Mouse (Mus musculus) hindlimb bud, embryonic 11.5 days (tissue): ENCODE results near the gene Dpp9.
"Not testable (repeated sequence)": the region's sequence is repeated elsewhere in the genome, so short reads cannot be mapped to it uniquely, and the experiment has no call there.

ENCODE experiments used
- DNase-seq: peaks from one replicate; pipeline ENCODE4 v3.0.0-alpha.2; 2012; ENCODE audit warnings: low read depth, low spot score; ENCODE audit errors: extremely low spot score

The Dpp9 gene

GRCm38 (mm10) chr17:56218377-56219191, at the start of gene Dpp9:
TSS of gene Dpp9 (minus strand) at chr17:56218905.
- peak; percentile 85 for DNase-seq

DNA sequence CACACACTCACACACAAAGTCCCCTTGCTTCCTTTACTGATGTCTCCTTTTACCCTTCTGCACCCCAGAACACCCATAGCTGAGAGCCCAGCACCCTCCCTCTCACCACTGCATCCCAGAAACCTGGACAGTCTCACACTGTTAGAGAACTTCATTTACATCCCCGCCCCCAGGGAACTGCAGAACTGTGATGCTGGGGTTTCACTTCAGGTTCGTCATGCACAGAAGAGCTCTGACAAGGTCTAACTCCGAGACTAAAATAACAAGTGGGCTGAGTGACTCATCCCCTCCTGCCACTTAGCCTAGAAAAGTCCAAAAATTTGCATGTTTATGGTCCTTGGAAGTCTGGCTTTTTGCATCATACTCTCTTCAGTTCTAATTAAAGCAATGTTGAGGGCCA, 47.6 kb upstream of the Dpp9 start:
- DNase-seq = no peak

GRCm38 (mm10) chr17:56265869-56266268, 47.2 kb upstream of the Dpp9 start:
- no peak for DNase-seq

DNA sequence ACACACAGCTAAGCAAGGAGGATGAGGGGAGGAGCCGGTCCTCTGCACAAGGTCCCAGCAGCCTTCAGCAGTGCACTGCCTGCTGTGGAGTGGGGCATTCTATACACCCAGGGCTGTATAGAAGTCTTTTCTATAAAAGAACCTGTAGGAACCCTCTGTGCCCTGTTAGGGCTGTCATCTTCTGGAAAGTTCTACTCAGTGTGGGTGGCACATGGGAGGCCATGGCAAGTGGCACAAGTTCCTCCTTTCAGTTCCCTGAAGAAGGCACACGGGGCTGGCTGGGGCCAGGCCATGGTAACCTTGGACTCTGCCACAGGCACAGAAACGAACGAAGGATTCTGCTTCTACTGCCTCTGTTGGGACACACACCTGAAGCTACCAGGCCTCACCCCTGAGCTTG, 46.3 kb upstream of the Dpp9 start:
- no peak for DNase-seq

- peak; percentile 62 for DNase-seq
Observed at GRCm38 (mm10) chr17:56264020-56264419, 45.3 kb upstream of the Dpp9 start.

- no peak for DNase-seq
Observed at GRCm38 (mm10) chr17:56262645-56263094, 44.0 kb upstream of the Dpp9 start.

DNA sequence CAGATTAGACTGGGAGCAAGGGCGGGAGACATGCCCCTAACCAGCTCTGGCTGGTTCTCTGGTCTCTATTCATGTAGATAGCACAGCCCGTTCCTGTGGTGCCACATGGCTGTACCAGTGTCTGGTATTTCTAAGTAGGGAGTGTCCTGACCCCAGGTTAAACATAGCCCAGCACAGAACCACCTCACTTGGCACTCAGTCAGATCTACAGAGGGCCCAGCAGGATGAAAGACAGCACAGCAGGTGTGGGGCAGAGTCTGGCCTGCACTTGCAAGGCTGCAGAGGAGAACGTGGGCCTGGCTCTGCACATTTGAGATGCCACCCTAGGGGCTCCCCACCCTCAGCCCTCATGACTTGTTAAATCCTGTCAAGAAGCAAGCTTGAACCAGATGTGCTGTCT, 42.5 kb upstream of the Dpp9 start:
- no peak for DNase-seq

GRCm38 (mm10) chr17:56259301-56260037, 40.8 kb upstream of the Dpp9 start:
- DNase-seq = no peak

GRCm38 (mm10) chr17:56258812-56259211, 40.1 kb upstream of the Dpp9 start:
- DNase-seq = not testable (repeated sequence)

DNA sequence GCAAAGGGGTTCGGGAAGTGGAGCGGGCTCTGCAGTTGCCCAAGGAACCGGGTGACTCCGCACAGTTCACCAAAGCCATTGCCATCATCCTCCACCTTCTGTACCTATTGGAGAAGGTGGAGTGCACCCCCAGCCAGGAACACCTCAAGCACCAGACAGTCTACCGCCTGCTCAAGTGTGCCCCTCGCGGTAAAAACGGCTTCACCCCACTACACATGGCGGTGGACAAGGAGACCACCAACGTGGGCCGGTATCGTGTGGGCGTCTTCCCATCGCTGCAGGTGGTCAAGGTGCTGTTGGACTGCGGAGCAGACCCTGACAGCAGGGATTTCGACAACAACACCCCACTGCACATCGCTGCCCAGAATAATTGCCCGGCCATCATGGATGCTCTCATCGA, 39.6 kb upstream of the Dpp9 start:
- not testable (repeated sequence) for DNase-seq

DNA sequence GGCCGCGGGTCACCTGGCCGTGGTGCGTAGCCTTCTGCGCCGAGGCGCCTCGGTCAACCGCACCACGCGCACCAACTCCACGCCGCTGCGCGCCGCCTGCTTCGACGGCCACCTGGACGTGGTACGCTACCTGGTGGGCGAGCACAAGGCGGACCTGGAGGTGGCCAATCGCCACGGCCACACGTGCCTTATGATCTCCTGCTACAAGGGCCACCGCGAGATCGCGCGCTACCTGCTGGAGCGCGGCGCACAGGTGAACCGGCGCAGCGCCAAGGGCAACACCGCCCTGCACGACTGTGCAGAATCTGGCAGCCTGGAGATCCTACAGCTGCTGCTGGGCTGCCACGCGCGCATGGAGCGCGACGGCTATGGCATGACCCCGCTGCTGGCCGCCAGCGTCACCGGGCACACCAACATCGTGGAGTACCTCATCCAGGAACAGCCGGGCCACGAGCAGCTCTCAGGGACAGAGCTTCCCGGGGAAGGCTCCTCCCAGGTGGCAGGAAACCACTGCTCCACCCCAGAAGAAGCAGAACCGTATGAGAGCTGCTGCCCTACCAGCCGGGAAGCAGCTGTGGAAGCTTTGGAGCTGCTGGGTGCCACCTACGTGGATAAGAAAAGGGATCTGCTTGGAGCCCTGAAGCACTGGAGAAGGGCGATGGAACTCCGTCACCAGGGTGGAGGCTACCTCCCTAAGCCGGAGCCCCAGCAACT, 38.6 kb upstream of the Dpp9 start:
- no peak for DNase-seq

DNA sequence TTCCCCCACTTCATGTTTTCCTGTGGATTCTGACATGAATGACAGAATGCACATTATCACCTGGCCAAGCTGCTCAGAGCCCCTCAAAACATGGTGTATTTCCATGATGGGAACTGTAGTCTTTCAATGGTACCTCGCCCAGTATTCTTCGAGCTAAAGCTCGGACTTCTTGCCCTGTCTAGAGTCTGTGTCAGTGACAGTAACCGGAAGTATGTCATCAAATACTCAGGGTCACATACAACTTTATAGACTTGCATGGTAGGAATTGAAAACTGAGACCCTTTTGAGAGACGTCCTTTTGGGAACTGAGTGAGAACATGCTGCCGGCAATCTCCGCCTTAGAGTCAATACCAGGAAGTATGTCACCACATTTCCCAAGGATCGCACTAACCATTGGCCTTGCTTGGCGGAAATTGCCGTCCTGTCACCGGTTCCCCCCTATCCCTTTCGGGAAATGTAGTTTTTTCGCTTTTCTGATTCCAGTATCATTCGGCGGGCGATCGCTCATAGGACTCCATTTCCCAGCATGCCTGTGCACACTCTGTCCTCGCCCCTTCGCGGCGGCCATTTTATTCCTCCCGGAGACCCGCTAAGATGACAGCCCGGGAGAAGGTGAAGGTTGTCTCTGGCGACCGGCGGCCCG, 37.7 kb upstream of the Dpp9 start, which contains the start of gene Fem1a:
TSS of gene Fem1a (plus strand) at position 572 of the 643 bp plus-strand sequence.
- DNase-seq = peak; percentile 98

DNA sequence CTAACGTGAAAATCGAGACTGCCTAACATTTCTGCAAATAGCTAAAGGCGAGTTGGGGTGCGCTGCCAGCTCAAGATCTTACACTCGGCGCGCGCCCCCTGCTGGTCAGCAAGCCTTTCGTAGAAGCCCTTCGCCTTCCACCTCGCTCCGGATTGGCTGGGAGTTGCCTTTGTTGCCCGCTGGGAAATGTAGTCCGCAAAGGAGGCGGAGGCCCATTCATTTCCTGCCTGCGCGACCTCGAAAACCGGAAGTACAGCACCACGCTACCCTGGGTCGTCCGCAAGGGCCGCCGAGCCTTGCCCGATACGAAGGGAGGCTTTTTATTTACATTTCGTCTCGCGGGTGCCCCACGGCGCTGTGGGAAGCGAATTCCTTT, 37.1 kb upstream of the Dpp9 start:
- peak; percentile 92 for DNase-seq

DNA sequence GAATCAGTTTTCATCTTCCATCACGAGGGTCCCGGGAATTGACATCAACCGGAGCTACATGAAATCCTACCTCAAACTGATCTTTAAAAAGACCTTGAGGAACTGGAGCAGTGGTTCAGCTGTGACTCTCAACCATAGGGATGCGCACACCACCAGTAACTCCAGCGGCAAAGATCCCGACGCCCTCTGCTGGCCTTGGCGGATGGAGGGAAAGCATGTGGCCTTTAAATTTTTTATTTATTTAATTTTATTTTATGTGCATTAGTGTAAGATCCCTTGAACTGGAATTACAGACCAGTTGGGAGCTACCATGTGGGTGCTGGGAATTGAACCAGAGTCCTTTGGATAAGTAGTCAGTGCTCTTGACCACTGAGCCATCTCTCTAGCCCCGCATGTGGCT, 36.7 kb upstream of the Dpp9 start:
- no peak for DNase-seq

DNA sequence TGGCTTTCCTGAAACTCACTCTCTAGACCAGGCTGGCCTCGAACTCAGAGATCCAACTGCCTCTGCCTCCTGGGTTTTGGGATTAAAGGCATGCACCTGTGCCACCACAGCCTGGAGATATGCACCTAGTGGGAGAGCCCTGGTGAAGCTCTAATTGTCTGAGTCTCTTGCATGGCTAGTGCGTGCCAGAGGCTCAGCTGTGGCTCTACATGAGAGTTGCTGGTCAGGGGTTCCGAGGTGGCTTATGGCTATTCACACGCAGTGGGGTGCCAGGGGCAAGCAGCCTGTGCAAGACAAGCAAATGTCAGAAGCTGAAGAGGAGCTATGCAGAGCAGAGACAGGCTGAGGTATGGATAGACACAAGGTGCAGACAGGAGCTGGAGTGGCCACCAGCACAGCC, 36.0 kb upstream of the Dpp9 start:
- no peak for DNase-seq

DNA sequence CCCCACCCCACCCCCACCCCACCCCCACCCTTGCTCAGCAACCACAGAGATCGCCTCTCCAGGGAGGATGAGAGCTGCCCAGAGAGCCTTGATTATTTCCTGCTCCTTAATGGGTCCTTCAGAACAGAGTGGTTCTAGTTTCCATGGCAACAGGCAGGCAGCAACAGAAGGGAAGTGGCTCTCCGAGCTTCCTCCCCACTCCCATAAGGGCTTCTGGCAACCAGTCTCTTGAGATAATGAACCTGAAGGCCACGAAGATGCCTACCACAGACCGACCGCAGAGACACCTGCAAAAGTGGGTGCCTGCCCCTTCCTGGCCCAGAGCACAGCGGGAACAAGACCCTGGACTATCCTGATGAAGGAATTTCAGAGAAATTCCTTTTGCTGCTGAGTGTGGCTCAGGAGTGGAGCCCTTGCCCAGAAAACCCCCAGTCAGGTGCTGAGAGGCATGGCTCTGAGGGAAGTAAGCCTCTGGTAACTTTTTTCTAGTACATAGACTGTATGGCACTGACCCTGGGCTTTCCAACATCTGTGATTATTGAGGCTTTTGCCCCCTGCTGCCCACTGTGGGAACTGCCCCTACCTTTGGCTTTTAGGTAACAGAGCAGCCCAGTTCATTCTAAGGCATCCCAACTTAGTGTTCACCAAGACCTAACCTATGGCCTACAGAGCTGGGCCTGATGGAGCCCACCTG, 32.6 kb upstream of the Dpp9 start:
- DNase-seq = no peak

DNA sequence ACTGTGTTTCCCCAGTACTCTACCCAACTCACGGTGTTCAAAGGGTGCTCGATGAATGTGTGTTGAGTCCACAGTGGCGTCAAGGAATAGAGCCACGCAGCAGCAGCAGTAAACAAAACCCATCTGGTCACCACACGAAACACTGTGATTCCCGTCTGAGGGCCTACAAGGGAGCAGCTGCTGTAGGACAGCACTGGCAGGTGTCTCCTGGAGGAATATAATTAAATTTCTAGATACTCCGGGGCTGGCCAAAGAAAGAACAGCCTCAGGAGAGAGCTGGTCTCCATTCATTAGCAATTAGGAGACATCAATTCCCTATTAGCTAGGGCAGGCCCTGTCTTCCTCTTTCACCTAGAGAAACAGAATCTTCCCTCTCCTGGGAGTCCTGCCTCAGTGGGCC, 26.9 kb upstream of the Dpp9 start:
- DNase-seq = no peak

DNA sequence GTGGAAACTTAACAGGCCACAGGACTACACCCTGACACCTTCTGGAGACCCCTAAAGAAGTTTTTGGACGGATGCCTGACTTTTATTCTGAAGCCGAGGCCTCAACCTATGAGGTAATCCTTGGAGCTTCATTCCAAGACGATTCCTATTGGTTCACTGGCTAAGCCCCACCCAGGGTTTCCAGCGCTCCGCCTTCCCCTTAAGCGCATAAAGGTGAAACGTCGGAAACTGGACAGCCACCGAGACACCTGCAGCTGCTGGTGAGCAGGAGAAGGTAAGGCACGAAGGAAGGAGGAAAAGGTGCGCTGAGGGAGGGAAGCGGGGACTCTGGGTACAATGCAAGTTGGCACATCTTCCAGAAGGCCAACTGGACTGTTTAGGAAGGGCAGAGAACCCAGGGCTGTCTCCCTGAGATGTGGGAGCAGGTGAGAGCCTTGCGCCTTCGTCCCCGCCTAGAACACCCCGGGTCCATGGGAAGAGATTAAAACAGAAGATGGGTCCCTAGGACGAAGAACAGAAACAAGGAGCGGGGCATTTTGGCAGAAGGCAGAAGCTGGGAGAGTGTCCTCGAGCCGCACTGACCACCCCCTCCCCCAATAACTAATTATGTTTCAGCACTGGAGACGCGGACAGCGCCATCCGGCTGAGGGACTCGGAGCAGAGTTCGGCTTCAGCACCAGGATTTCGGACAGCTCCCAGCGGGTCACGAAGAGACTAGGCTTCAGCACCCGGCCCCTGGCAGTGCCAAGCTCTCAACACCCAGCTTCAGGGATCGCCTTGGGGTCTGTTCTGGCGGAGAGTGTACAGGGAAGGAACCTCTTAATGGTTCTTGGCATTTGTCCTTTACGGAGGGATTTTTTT, 23.1 kb upstream of the Dpp9 start:
- DNase-seq = peak; percentile 78

DNA sequence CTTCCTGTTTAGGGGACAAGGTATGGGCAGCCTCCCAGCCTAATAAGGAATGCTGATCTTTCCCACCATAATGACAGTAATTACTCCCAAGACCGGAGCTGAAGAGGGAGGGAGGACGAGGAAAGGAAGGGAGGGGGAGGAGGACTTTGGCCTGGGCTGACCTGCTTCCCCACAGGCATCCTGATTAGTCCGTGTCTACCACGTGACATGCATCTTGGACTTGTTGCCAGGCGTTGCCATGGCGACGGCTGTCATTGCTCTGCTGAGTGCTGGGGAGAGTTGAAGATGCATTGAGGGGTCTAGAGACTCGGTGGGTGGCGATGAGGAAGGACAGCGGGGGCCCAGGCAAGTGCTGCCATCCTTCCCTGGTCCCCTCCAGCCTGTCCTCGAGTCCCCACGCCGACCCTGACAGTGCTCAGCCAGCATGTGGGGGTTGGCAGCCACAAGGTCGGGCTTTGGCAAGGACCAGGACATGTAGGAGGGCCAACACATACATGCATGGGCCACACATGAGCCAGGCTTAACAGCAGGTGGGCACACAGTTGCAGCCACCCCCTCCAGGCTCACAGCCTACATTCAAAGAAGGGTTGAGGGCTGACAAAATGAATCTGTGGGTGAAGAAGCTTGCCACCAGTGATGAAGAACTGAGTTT, 15.2 kb upstream of the Dpp9 start:
- DNase-seq = no peak
